Mouse (Mus musculus) small intestine, adult 2 months (tissue): ENCODE measurements at regions not wholly inside any gene's neighbourhood (a gene's known extent, or its start where the extent isn't known, plus 50 kb on each side); places are given as distances from the start of the nearest gene placed in this dataset.

ENCODE experiments used
- CTCF ChIP-seq: fragments of 200-500 bp; IDR thresholded peaks from 2 replicates; pipeline ENCODE4 v1.5.1; 2012; ENCODE audit warnings: low read depth, mild to moderate bottlenecking, control low read depth, inconsistent platforms, low read length, moderate library complexity, mixed read lengths; ENCODE audit not compliant: insufficient replicate concordance, insufficient read length; ENCODE audit errors: extremely low read depth
- POLR2A ChIP-seq: fragments of 200-500 bp; IDR thresholded peaks from 2 replicates; pipeline ENCODE4 v1.6.1; 2012; ENCODE audit warnings: low read depth, mild to moderate bottlenecking, control low read depth, inconsistent platforms, low read length, moderate library complexity

- TF ChIP-seq CTCF (no peak), POLR2A (no peak)
These were observed 187.5 kb upstream of the Tac1 start for GRCm38 (mm10) chr6:7367166-7367565.
